Mouse (Mus musculus) embryonic fibroblast, embryonic 13.5 days (primary cell): ENCODE data around the gene Zfp282. TPM values are rescaled to one million over a fixed set of nuclear protein-coding genes. Genes with fewer than 3 reads are reported as not detected.

Experiments
- H3K27ac ChIP-seq: 2 replicates; pipeline ENCODE4 v1.5.1; 2012; ENCODE audit warnings: low read length, control low read depth, inconsistent platforms; ENCODE audit not compliant: insufficient read depth
- H3K4me1 ChIP-seq: 2 replicates; pipeline ENCODE4 v1.6.1; 2011; ENCODE audit warnings: low read length; ENCODE audit not compliant: control insufficient read depth, insufficient read depth
- H3K4me3 ChIP-seq: 2 replicates; pipeline ENCODE4 v1.5.1; 2011; ENCODE audit warnings: mild to moderate bottlenecking, control low read depth, low read length; ENCODE audit not compliant: insufficient read depth
- CTCF ChIP-seq: IDR thresholded peaks from 2 replicates; pipeline ENCODE4 v1.5.1; 2011; ENCODE audit warnings: mild to moderate bottlenecking, control low read depth, low read length, moderate library complexity, borderline replicate concordance; ENCODE audit not compliant: insufficient read depth
- POLR2A ChIP-seq: IDR thresholded peaks from 2 replicates; pipeline ENCODE4 v1.6.1; 2011; ENCODE audit warnings: low read depth, mild to moderate bottlenecking, control low read depth, low read length, moderate library complexity
- polyA plus RNA-seq: library from polyadenylated mRNA; stranded (reverse); fragments of >200 nt; gene quantifications from 2 replicates; pipeline ENCODE4 v1.2.4, GENCODE M21; 2011; ENCODE audit warnings: low read depth; ENCODE audit not compliant: missing spikeins, insufficient read length

Zfp282 gene
- polyA plus RNA-seq, 1 experiment: 9.6 TPM

DNA sequence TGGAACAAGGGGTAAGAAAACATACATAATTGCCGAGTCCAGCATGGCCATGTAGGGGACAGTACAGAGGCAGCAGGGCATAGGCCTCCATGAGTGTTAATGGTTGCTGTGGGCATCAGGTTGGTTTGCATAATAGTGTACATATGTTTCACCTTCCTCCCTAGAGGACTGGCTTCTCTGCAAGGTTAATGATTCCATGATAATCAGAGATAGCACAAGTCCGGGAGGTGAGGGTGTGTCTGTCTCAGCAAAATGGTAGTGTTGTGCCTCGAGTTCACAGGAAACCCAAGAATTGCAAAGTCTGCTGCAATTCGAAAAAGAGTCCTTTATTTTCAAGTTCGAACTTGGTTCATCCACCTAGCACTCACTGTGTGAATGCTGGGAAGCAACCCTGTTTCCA lies 40.0 kb downstream of the Zfp282 start:
- TF ChIP-seq CTCF: no peak
- no peak for TF ChIP-seq POLR2A
- H3K4me1 ChIP-seq: no peaks in the 10 kb centered on the region

DNA sequence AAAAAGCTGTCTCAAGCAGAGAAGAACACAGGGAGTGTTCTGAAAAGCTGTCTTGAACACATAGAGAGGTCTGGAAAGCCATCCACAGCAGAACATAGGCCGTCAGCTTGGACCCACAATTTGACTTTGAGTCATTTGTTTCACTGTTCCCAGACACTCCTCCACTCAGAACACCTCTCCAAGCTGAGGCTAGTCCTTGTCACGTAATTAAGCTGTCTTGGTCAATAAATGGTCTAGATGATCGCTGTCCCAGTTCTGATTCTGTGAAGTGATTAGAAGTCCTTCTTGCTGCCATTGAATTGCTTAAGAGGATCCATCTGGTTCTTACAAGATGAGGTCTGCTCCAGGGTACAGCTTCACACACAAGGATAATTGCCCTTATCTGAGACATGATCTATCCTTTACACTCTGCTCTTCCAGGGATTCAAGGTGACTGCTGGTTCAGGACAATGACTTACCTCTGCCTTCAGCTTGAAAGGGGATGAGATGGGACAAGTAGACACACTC lies 41.8 kb downstream of the Zfp282 start:
- no peak overlapping the region for H3K4me3 ChIP-seq
- TF ChIP-seq CTCF (no peak), POLR2A (no peak)
- no peaks in the 10 kb centered on the region for H3K4me1 ChIP-seq
- no peak overlapping the region for H3K27ac ChIP-seq

More for the DNA sequence above, 40.0 kb downstream of the Zfp282 start:
- H3K4me3 ChIP-seq: no peak overlapping the region
- no peak overlapping the region for H3K27ac ChIP-seq

DNA sequence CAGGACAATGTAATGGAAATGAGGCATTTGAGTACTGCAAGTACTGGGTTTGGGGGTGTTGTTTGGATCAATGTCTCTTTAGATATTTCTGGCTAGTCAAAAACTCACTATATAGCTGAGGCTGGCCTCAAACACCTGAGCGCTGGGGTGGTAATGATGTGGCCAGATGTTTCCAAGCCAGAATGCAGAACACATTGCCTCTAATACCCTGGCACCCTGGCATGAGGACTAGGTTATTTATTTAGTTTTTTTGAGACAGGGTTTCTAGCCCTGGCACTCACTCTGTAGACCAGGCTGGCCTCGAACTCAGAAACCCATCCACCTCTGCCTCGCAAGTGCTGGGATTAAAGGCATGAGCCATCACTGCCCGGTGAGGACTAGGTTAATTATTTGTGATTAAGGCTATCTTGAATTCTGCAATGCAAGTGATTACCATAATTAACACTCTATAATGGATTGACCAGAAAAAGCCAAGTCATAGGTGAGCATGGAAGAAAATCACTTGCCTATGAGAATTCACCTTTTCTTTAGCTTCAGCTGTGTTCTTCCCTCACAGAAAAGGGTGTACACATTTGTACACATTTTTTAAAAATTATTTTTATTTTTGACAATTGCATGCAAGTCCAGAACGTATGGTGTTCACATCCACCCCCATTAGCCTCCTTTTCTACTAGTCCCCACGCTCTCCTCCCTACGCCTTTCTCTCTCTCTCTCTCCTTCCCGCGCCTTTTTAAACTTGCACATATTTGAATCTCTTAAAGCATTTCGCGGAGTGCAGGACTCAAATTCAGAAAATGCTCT lies 42.8 kb downstream of the Zfp282 start:
- Histone ChIP-seq H3K27ac (no peak overlapping the region), H3K4me3 (peak overlapping the region; percentile 74), H3K4me1 (no peaks in the 10 kb centered on the region)
- TF ChIP-seq CTCF: no peak
- no peak for TF ChIP-seq POLR2A

DNA sequence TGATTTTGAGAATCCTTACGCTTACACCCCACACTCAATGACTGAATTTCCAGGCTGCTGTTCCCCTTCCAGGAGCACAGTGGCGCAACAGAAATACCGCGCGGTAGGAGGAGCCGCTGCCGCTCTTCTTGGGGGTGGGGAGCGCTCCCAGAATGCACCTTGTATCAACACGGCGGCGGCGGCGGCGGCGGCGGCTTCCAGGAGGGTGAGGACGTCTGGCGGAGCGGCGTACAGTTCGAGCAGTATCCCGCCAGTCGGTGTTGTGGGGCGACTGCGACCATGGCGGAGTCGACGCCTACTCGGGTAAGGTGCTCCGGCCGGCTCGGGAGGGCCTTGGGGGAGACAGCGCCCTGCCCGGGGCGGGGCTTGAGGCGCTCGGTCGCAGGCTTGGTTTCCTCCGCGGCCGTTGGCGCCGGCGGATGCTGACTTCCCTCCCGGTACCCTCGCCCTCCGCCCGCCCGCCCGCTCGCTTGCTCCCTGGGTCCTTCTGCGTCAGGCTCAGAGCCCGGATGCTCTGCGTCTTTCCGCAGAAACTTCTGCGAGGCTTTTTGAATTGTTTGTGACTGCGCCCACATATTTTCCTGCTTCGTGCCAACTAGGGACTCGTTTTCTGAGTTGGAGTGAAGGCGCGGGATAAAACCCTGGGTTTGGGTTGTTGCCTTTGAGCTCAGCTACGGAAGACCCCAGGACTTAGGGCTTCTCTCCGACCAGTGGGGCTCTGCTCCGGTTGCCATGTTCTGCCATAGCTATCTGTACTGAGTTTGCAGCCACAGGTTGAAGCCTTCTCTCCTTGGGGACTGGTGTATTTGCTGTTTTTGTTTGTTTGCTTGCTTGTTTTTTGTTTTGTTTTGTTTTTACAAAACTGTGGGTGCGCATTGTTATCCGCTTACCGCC lies 43.7 kb downstream of the Zfp282 start, which contains the start of gene Zfp212:
Gene Zfp212 (plus strand): TSS at position 30 of the 894 bp plus-strand sequence.
- TF ChIP-seq CTCF (peak; percentile 38; the same call in 1 of the 2 replicates), POLR2A (peak; percentile 69)
- H3K27ac ChIP-seq: peak within 1 kb of the TSS; percentile 93
- peak within 1 kb of the TSS; percentile 74 for H3K4me3 ChIP-seq
- no peaks in the 10 kb centered on the region for H3K4me1 ChIP-seq

DNA sequence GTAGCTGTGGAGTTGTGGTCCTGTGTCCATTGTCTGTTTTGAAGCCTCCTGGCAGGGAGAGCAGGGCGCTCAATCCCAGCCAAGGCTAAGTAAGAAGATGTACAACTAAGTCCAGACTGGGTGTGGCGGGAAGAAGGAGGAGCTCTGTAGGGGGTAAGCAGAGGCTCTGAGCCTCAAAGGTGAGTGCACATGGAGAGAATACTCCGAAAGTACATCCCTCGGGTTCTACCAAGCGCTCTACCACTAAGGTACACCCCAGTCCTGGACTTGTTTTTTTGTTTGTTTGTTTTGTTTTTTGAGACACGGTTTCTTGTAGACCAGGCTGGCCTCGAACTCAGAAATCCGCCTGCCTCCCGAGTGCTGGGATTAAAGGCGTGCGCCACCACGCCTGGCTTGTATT lies 65.5 kb downstream of the Zfp282 start:
- no peaks in the 10 kb centered on the region for H3K4me1 ChIP-seq
- TF ChIP-seq CTCF: no peak
- no peak for TF ChIP-seq POLR2A
- H3K27ac ChIP-seq: no peak overlapping the region
- H3K4me3 ChIP-seq: no peak overlapping the region

DNA sequence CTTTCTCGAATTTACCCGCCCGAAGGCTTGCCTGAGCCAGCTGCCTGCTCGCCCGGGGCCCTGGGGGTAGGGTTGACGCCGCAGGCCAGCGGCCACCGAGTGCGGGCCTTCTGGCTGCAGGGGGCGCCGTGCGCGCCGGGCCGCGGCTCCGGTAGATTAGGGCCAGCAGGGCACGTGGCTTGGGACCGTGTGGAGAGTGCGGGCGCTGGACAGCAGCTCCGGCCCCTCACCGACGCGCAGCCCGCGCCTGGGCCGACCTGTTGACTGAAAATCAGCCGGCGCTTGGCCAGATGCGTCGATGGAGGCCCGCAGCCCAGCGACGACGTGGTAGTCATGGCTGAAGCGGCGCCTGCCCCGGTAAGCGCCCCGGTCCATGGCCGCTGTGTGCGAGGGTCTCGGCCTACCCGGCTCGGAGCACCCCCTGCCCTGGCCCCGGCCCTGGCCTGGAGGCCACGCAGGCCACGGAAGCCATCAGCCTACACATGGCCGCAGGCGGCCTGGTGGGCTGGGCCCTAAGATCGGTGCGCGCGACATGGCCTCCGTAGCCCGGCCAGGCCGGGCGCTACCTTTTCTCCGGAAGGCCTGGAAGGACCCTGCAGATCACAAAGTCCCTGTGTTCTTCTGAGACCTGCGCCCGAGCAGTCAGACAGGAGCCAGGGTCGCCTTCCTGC lies 66.2 kb downstream of the Zfp282 start:
- peak overlapping the region; percentile 8 for H3K4me3 ChIP-seq
- TF ChIP-seq POLR2A (peak; percentile 41; the same call in 1 of the 2 replicates), CTCF (peak; percentile 34; the same call in 1 of the 2 replicates)
- H3K4me1 ChIP-seq: no peaks in the 10 kb centered on the region
- no peak overlapping the region for H3K27ac ChIP-seq

DNA sequence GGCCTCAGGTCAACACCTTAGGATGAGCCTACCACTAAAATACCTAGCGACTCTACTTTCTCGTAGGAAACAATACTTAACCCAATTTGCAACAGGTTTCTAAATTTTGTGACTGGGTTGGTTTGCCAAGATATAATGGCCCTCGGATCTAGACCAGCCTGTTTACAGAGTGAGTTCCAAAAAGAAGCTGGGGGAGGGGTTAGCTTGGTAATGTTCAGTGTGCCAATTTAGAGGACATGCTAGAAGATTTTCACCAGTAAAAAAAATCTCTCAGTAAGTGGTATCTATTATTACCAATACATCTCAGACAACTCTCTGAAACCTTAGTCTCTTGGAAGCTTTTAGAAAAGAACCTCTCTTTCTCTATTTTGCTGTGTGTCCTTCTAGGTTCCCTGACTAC lies 66.7 kb downstream of the Zfp282 start:
- H3K4me3 ChIP-seq: peak overlapping the region; percentile 8; the same call in 1 of the 2 replicates
- H3K27ac ChIP-seq: no peak overlapping the region
- TF ChIP-seq CTCF: no peak
- H3K4me1 ChIP-seq: no peaks in the 10 kb centered on the region

DNA sequence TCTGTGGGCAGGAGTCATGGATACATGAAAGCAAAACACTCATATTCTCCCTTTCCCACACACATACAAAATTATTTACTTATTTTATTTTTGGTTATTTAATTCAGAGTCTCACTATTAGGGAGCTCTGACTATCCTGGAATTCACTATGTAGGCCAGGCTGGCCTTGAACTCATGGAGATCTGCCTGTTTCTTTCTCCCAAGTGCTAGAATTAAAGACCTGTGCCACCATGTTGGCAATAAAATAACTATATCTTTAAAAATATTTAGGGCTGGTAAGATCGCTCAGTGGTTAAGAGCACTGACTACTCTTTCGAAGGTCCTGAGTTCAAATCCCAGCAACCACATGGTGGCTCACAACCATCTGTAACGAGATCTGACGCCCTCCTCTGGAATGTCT lies 70.4 kb downstream of the Zfp282 start:
- Histone ChIP-seq H3K4me1 (no peaks in the 10 kb centered on the region), H3K4me3 (no peak overlapping the region), H3K27ac (no peak overlapping the region)
- TF ChIP-seq POLR2A (no peak), CTCF (no peak)

DNA sequence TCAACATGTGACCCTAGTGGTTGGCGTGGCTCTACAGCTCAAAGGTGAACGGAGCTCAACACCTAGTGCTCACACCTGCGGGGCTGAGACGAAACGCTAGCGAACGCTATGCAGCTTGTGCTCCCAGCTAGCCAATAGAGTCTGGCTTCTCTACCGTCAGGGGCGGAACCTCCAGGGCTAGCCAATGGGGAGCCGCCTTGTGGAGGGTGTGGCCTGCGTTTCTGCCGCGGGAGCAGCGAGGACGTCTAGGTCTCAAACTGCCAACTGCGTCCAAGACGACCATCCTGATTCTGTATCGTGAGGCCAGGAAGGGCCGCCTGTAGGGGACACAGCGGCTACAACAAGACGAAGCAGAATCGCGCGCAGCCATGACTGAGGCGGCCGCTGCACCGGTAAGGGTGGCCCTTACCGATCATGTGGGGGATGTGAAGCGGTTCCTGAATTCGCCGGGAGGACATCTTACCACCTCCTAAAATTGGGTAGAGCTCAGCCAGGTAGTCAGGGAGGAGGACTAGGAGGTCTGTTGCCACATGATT lies 76.3 kb downstream of the Zfp282 start, which contains the start of gene Zfp956:
Gene Zfp956 (plus strand): TSS at position 200 of the 536 bp plus-strand sequence.
- peak within 1 kb of the TSS; percentile 73 for H3K4me3 ChIP-seq
- peak; percentile 83 for TF ChIP-seq POLR2A
- TF ChIP-seq CTCF: no peak
- no peaks in the 10 kb centered on the region; the same call in 1 of the 2 replicates for H3K4me1 ChIP-seq
- H3K27ac ChIP-seq: no peak within 1 kb of the TSS
